Mouse (Mus musculus) ES-Bruce4 (cell line): ENCODE measurements around the gene Rhobtb3. TPM values are rescaled to one million over a fixed set of nuclear protein-coding genes. Genes with fewer than 3 reads are reported as not detected.

Source experiments
- H3K27ac ChIP-seq: 2 replicates; pipeline ENCODE4 v1.5.1; 2012; ENCODE audit warnings: low read length, inconsistent platforms; ENCODE audit not compliant: insufficient read depth
- H3K27me3 ChIP-seq: 2 replicates; pipeline ENCODE4 v1.6.1; 2012; ENCODE audit warnings: mild to moderate bottlenecking, low read length, inconsistent platforms; ENCODE audit not compliant: control insufficient read depth, poor library complexity, insufficient read depth, severe bottlenecking
- H3K36me3 ChIP-seq: 2 replicates; pipeline ENCODE4 v1.6.1; 2012; ENCODE audit warnings: inconsistent platforms, mild to moderate bottlenecking, low read length, moderate library complexity; ENCODE audit not compliant: control insufficient read depth, poor library complexity, insufficient read depth, severe bottlenecking
- H3K4me1 ChIP-seq: one replicate; pipeline ENCODE4 v1.8.1; 2011; ENCODE audit warnings: low read length; ENCODE audit not compliant: control insufficient read depth, insufficient read depth
- H3K4me3 ChIP-seq: 2 replicates; pipeline ENCODE4 v1.5.1; 2011; ENCODE audit warnings: low read depth, mild to moderate bottlenecking, low read length
- H3K9ac ChIP-seq: 2 replicates; pipeline ENCODE4 v1.6.1; 2012; ENCODE audit warnings: low read depth, mild to moderate bottlenecking, inconsistent platforms; ENCODE audit not compliant: poor library complexity, severe bottlenecking
- H3K9me3 ChIP-seq: replicated peaks from 2 replicates; pipeline ENCODE4 v1.6.1; 2012; ENCODE audit warnings: mild to moderate bottlenecking, low read length, inconsistent platforms; ENCODE audit not compliant: control insufficient read depth, poor library complexity, insufficient read depth, severe bottlenecking
- CTCF ChIP-seq: IDR thresholded peaks from one replicate; pipeline ENCODE4 v1.8.1; 2011; ENCODE audit warnings: low read depth, low read length
- EP300 ChIP-seq: IDR thresholded peaks from 2 replicates; pipeline ENCODE4 v1.6.1; 2011; ENCODE audit warnings: low read depth, low read length; ENCODE audit not compliant: insufficient read depth
- POLR2A ChIP-seq: IDR thresholded peaks from one replicate; pipeline ENCODE4 v1.8.1; 2011; ENCODE audit warnings: low read length; ENCODE audit not compliant: insufficient read depth
- polyA plus RNA-seq: library from polyadenylated mRNA; stranded (reverse); fragments of >200 nt; gene quantifications from 2 replicates; pipeline ENCODE4 v1.2.4, GENCODE M21; 2011; ENCODE audit warnings: low read depth; ENCODE audit not compliant: missing spikeins, insufficient read depth, insufficient read length

Gene Rhobtb3
- 32.9 and 33.7 TPM in 2 replicates for polyA plus RNA-seq

GRCm38 (mm10) chr13:75943189-75944043, at the start of gene Rhobtb3:
Gene Rhobtb3, minus strand, starts transcription at chr13:75943925.
- H3K9me3 ChIP-seq: no peaks in the 10 kb centered on the region
- no peaks in the 10 kb centered on the region for H3K36me3 ChIP-seq
- peak within 1 kb of the TSS; percentile 98 for H3K4me3 ChIP-seq
- H3K27me3 ChIP-seq: no peaks in the 10 kb centered on the region; the same call in 1 of the 2 replicates
- peak within 1 kb of the TSS; percentile 87 for H3K9ac ChIP-seq
- TF ChIP-seq EP300 (no peak), CTCF (no peak), POLR2A (no peak)
- H3K27ac ChIP-seq: no peak within 1 kb of the TSS
- H3K4me1 ChIP-seq: no peaks in the 10 kb centered on the region

- no peaks in the 10 kb centered on the region for H3K9me3 ChIP-seq
- no peaks in the 10 kb centered on the region for H3K36me3 ChIP-seq
- no peaks in the 10 kb centered on the region for H3K4me1 ChIP-seq
- H3K27ac ChIP-seq: no peak overlapping the region
- no peaks in the 10 kb centered on the region for H3K27me3 ChIP-seq
- H3K4me3 ChIP-seq: no peak overlapping the region
- no peak for TF ChIP-seq POLR2A
- no peak for TF ChIP-seq EP300
- TF ChIP-seq CTCF: no peak
- H3K9ac ChIP-seq: no peak overlapping the region
Observed at GRCm38 (mm10) chr13:75992169-75993028, 48.7 kb upstream of the Rhobtb3 start.

GRCm38 (mm10) chr13:75988096-75988495, 44.4 kb upstream of the Rhobtb3 start:
- Histone ChIP-seq H3K27ac (no peak overlapping the region), H3K9ac (no peak overlapping the region), H3K9me3 (no peaks in the 10 kb centered on the region), H3K4me1 (no peaks in the 10 kb centered on the region), H3K27me3 (no peaks in the 10 kb centered on the region), H3K36me3 (no peaks in the 10 kb centered on the region), H3K4me3 (no peak overlapping the region)
- TF ChIP-seq CTCF: no peak
- TF ChIP-seq EP300: no peak
- no peak for TF ChIP-seq POLR2A

GRCm38 (mm10) chr13:75981901-75982300, 38.2 kb upstream of the Rhobtb3 start:
- TF ChIP-seq CTCF (peak; percentile 3), EP300 (no peak), POLR2A (no peak)
- Histone ChIP-seq H3K9ac (no peak overlapping the region), H3K4me3 (no peak overlapping the region), H3K27ac (no peak overlapping the region), H3K27me3 (no peaks in the 10 kb centered on the region), H3K36me3 (no peaks in the 10 kb centered on the region), H3K9me3 (no peaks in the 10 kb centered on the region), H3K4me1 (no peaks in the 10 kb centered on the region)

- Histone ChIP-seq H3K9me3 (no peaks in the 10 kb centered on the region), H3K27me3 (no peaks in the 10 kb centered on the region), H3K9ac (no peak overlapping the region), H3K4me3 (no peak overlapping the region), H3K36me3 (no peaks in the 10 kb centered on the region), H3K27ac (no peak overlapping the region), H3K4me1 (no peaks in the 10 kb centered on the region)
- no peak for TF ChIP-seq POLR2A
- TF ChIP-seq CTCF: no peak
- no peak for TF ChIP-seq EP300
Observed at GRCm38 (mm10) chr13:75976649-75977048, 32.9 kb upstream of the Rhobtb3 start.

- Histone ChIP-seq H3K27ac (no peak overlapping the region), H3K4me1 (no peaks in the 10 kb centered on the region)
Observed at GRCm38 (mm10) chr13:75976218-75976617, 32.5 kb upstream of the Rhobtb3 start.

More at GRCm38 (mm10) chr13:75976218-75976617, 32.5 kb upstream of the Rhobtb3 start:
- no peak for TF ChIP-seq CTCF
- TF ChIP-seq EP300: no peak
- TF ChIP-seq POLR2A: no peak
- H3K36me3 ChIP-seq: no peaks in the 10 kb centered on the region
- no peak overlapping the region for H3K4me3 ChIP-seq
- H3K9me3 ChIP-seq: no peaks in the 10 kb centered on the region
- H3K27me3 ChIP-seq: no peaks in the 10 kb centered on the region
- H3K9ac ChIP-seq: no peak overlapping the region
